Mouse (Mus musculus) colon, adult 2 months (tissue): Measurements from ENCODE around the gene Slc9a6. TPM values are rescaled to one million over a fixed set of nuclear protein-coding genes. Genes with fewer than 3 reads are reported as not detected.

Experiments
- polyA plus RNA-seq: library from polyadenylated mRNA; depleted of rRNA; stranded (reverse); fragments of >200 nt; gene quantifications from 2 replicates; pipeline ENCODE4 v1.2.3, GENCODE M21; 2012; rRNA removed

Slc9a6 gene
- 20.9 and 22.1 TPM in 2 replicates for polyA plus RNA-seq

DNA sequence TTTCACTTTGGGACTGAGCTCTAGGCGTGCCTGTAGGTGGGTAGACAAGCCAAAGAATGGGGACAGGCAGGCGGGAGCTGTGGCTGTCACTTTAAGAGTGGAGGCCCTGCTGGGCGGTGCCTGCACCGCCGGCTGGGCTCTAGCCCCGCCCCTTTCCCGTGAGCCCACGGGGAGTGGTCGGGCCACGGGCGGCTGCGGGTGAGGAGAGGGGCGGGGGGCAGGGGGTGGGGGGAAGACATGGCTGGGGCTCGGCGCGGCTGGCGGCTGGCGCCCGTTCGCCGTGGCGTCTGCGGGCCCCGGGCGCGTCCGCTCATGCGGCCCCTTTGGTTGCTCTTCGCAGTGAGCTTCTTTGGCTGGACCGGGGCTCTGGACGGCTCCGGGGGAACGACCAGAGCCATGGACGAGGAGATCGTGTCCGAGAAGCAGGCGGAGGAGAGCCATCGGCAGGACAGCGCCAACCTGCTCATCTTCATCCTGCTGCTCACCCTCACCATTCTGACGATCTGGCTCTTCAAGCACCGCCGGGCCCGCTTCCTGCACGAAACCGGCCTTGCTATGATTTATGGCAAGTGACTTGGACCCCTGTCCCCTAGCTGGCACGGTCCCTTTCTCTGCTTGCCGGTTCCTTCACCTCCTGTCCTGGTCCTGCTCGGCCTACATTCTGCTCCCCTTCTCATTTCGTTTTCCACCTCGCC, at the start of gene Slc9a6:
Gene Slc9a6 (plus strand): TSS at position 135 of the 695 bp plus-strand sequence.

DNA sequence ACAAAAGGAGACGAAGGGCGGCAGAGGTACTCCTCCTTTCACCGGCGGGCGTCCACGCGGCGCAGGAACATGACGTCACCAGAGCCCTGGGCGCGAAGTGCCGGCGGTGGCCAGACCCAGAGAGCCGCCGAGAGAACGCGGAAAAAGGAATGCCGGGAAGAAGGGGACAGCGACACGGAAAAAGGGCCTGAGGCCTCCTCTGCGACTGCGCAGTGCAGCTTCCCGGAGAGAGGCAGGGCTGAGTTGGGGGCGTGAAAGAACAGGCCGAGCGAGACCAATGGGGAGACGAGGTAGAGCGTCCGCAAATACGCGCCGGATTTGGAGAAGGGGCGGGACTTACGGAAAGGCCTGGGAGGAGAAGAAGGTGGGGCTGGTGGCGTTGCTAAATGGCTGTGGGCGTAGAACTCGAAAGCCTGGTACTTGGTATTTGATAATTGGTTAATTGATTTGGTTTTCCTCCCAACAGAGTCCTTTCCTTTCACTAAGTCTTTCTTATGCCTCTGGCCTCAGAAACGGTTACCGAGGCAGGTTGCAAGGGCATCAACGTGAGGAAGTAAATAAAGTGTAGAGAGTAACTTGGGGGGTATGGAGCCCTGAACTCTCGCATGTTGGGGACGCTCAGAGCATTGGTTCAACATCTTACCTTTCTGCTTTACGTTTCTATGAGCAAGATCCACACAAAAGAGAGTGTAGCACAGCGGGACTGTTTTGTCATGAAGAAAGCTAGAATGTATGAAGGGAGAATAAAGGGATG, 11.5 kb upstream of the Slc9a6 start, which contains the start of gene Mmgt1:
Gene Mmgt1 (minus strand): TSS at position 183 of the 754 bp plus-strand sequence.

Other genes with a start within 250 kb of the Slc9a6 start
- gene Smim10l2a, start 235.2 kb upstream of the Slc9a6 start, polyA plus RNA-seq: 3.2 and 3.8 TPM in 2 replicates
- gene Gm2174, start 161.8 kb upstream of the Slc9a6 start, polyA plus RNA-seq: not detected in 2 replicates
- 7.4 and 8.6 TPM in 2 replicates for gene Ints6l, start 154.9 kb upstream of the Slc9a6 start, polyA plus RNA-seq
- gene Gm10477, start 85.0 kb upstream of the Slc9a6 start, polyA plus RNA-seq: not detected in 2 replicates
- not detected in 2 replicates for gene Gm648, start 60.2 kb upstream of the Slc9a6 start, polyA plus RNA-seq
- gene Mmgt1, start 11.7 kb upstream of the Slc9a6 start, polyA plus RNA-seq: 2.8 TPM in 2 replicates
- gene Fhl1, start 122.0 kb downstream of the Slc9a6 start, polyA plus RNA-seq: 459 and 511 TPM in 2 replicates
- gene Map7d3, start 212.6 kb downstream of the Slc9a6 start, polyA plus RNA-seq: not detected in 2 replicates